Mouse (Mus musculus): ENCODE data around the gene Doc2a. TPM values are rescaled to one million over a fixed set of nuclear protein-coding genes. Genes with fewer than 3 reads are reported as not detected.

Gene Doc2a
- not detected for total RNA-seq (2022)

- no peak for DNase-seq (ENCODE audit: low spot score)
Observed at GRCm38 (mm10) chr7:126847116-126847420, at the start of gene Doc2a. Gene Doc2a (plus strand): TSS chr7:126847416.

GRCm38 (mm10) chr7:126798127-126799049 is 48.8 kb upstream of the Doc2a start:
- DNase-seq (ENCODE audit: low spot score), result no peak

- DNase-seq (ENCODE audit: low spot score), result peak; percentile 98
Observed at GRCm38 (mm10) chr7:126799050-126799467, 48.2 kb upstream of the Doc2a start.

- no peak for DNase-seq (ENCODE audit: low spot score)
Observed at GRCm38 (mm10) chr7:126799468-126800268, 47.5 kb upstream of the Doc2a start.

GRCm38 (mm10) chr7:126800269-126801056 is 46.8 kb upstream of the Doc2a start:
- no peak for DNase-seq (ENCODE audit: low spot score)

- DNase-seq (ENCODE audit: low spot score), result no peak
Observed at GRCm38 (mm10) chr7:126801057-126801422, 46.2 kb upstream of the Doc2a start.

- DNase-seq (ENCODE audit: low spot score), result no peak
Observed at GRCm38 (mm10) chr7:126802134-126802889, 44.9 kb upstream of the Doc2a start.

GRCm38 (mm10) chr7:126803181-126803580 is 44.0 kb upstream of the Doc2a start:
- DNase-seq (ENCODE audit: low spot score), result no peak

GRCm38 (mm10) chr7:126803751-126804150 is 43.5 kb upstream of the Doc2a start:
- no peak for DNase-seq (ENCODE audit: low spot score)

GRCm38 (mm10) chr7:126806956-126807355 is 40.3 kb upstream of the Doc2a start:
- DNase-seq (ENCODE audit: low spot score), result no peak

- no peak for DNase-seq (ENCODE audit: low spot score)
Observed at GRCm38 (mm10) chr7:126807405-126807804, 39.8 kb upstream of the Doc2a start.

GRCm38 (mm10) chr7:126808703-126809455 is 38.3 kb upstream of the Doc2a start:
- DNase-seq (ENCODE audit: low spot score), result peak; percentile 96

- DNase-seq (ENCODE audit: low spot score), result no peak
Observed at GRCm38 (mm10) chr7:126809723-126810369, 37.4 kb upstream of the Doc2a start.

- no peak for DNase-seq (ENCODE audit: low spot score)
Observed at GRCm38 (mm10) chr7:126815726-126816222, 31.4 kb upstream of the Doc2a start.

- DNase-seq (ENCODE audit: low spot score), result peak; percentile 69
Observed at GRCm38 (mm10) chr7:126816494-126816893, 30.7 kb upstream of the Doc2a start.

- no peak for DNase-seq (ENCODE audit: low spot score)
Observed at GRCm38 (mm10) chr7:126817595-126817994, 29.6 kb upstream of the Doc2a start.

- DNase-seq (ENCODE audit: low spot score), result no peak
Observed at GRCm38 (mm10) chr7:126818818-126819217, 28.4 kb upstream of the Doc2a start.

GRCm38 (mm10) chr7:126821835-126822511 is 25.2 kb upstream of the Doc2a start:
- peak; percentile 85 for DNase-seq (ENCODE audit: low spot score)

GRCm38 (mm10) chr7:126822741-126823140 is 24.5 kb upstream of the Doc2a start:
- DNase-seq (ENCODE audit: low spot score), result peak; percentile 54

Data from heart, adult 8-10 months (tissue).